Mouse (Mus musculus) MEL (cell line): ENCODE measurements around the gene 1600002K03Rik.

Experiments used
- BHLHE40 ChIP-seq: IDR thresholded peaks from 2 replicates; pipeline ENCODE4 v1.6.1; 2012; ENCODE audit warnings: low read depth, mild to moderate bottlenecking, inconsistent platforms, low read length, improper control_type of control experiment, borderline replicate concordance
- CTCF ChIP-seq, 3 experiments: IDR thresholded peaks in 2 of 3; conservative IDR thresholded peaks in 1 of 3; 2 replicates each; pipeline ENCODE4 v1.5.1; 2011 to 2012; ENCODE audit warnings: low read length in 3 of 3, low read depth in 2 of 3, mild to moderate bottlenecking in 2 of 3, improper control_type of control experiment in 1 of 3, inconsistent platforms in 1 of 3, mixed read lengths in 1 of 3, moderate library complexity in 1 of 3; ENCODE audit not compliant: control insufficient read depth in 1 of 3, insufficient read depth in 1 of 3, poor library complexity in 1 of 3, severe bottlenecking in 1 of 3
- E2F4 ChIP-seq: IDR thresholded peaks from 2 replicates; pipeline ENCODE4 v1.6.1; 2011; ENCODE audit warnings: low read depth, low read length, improper control_type of control experiment, borderline replicate concordance
- HCFC1 ChIP-seq: IDR thresholded peaks from 2 replicates; pipeline ENCODE4 v1.6.1; 2012; ENCODE audit warnings: low read depth, mild to moderate bottlenecking, inconsistent platforms, low read length, improper control_type of control experiment, moderate library complexity
- KAT2A ChIP-seq: conservative IDR thresholded peaks from 2 replicates; pipeline ENCODE4 v1.6.1; 2012; ENCODE audit warnings: low read depth, low read length, improper control_type of control experiment, inconsistent platforms
- MAX ChIP-seq: IDR thresholded peaks from 2 replicates; pipeline ENCODE4 v1.6.1; 2011; ENCODE audit warnings: low read length, improper control_type of control experiment
- MEF2A ChIP-seq: IDR thresholded peaks from 2 replicates; pipeline ENCODE4 v1.6.1; 2014; ENCODE audit warnings: low read depth, mild to moderate bottlenecking, inconsistent platforms, low read length, improper control_type of control experiment; ENCODE audit not compliant: poor library complexity, insufficient replicate concordance, severe bottlenecking; ENCODE audit errors: extremely low read depth
- POLR2A ChIP-seq, 2 experiments: IDR thresholded peaks; 2 replicates each; pipeline ENCODE4 v1.6.1; 2011 to 2012; ENCODE audit warnings: low read length in 2 of 2, mild to moderate bottlenecking in 2 of 2, control low read depth in 1 of 2, improper control_type of control experiment in 1 of 2, low read depth in 1 of 2, moderate library complexity in 1 of 2; ENCODE audit not compliant: control insufficient read depth in 1 of 2, insufficient read depth in 1 of 2, poor library complexity in 1 of 2
- TAL1 ChIP-seq: IDR thresholded peaks from 2 replicates; pipeline ENCODE4 v1.6.1; 2012; ENCODE audit warnings: mild to moderate bottlenecking, inconsistent platforms, low read length, moderate library complexity, mixed read lengths
- TCF12 ChIP-seq: IDR thresholded peaks from 2 replicates; pipeline ENCODE4 v1.6.1; 2014; ENCODE audit warnings: low read depth, mild to moderate bottlenecking, inconsistent platforms, low read length, improper control_type of control experiment, moderate library complexity
- USF1 ChIP-seq: IDR thresholded peaks from 2 replicates; pipeline ENCODE4 v1.6.1; 2014; ENCODE audit warnings: low read depth, mild to moderate bottlenecking, inconsistent platforms, low read length, improper control_type of control experiment, moderate library complexity
- ZC3H11A ChIP-seq: IDR thresholded peaks from 2 replicates; pipeline ENCODE4 v1.6.1; 2012; ENCODE audit warnings: low read depth, mild to moderate bottlenecking, inconsistent platforms, low read length, improper control_type of control experiment
- ZMIZ1 ChIP-seq: IDR thresholded peaks from 2 replicates; pipeline ENCODE4 v1.6.1; 2012; ENCODE audit warnings: low read depth, mild to moderate bottlenecking, inconsistent platforms, low read length, improper control_type of control experiment, moderate library complexity

DNA sequence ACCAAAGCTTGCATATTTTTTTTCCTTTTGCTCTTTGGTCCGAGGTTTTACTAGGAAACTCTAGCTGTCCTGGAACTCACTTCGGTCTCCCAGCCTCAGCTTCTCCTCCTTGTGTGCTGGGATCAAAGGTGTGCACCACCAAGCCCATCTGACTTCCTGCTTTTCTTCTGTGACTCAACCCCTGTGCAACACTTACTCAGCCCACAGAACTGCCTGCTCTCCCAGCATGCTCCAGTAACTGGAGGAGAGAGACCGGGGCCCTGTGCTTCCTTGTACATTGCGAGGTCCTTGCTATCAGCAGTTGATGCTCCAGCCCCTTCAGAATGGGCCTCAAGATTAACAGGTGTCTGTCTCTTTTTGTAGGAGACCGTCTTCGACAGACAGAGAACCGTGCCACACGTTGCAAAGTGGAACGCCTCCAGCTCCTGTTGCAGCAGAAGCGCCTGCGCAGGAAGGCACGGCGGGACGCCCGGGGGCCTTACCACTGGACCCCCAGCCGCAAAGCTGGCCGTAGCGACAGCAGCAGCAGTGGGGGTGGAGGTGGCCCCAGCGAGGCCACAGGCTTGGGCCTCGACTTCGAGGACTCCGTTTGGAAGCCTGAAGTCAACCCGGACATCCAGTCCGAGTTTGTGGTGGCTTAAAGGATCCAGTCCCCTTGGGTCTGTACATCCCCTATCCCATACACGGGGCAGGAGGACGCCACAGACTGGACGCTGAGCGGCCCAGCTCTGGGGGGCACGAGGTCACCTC lies 16.6 kb upstream of the 1600002K03Rik start:
- TF ChIP-seq TCF12 (no peak; the same call in 1 of the 2 replicates), TAL1 (no peak), ZMIZ1 (no peak), KAT2A (no peak), CTCF (IDR thresholded peaks at IDR 0.05 in 2 of 3, conservative IDR thresholded peaks at IDR 0.05 in 1 of 3; ENCODE audit: control insufficient read depth in 1 of 3, insufficient read depth in 1 of 3, low read depth in 2 of 3, low read length in 3 of 3, poor library complexity in 1 of 3, severe bottlenecking in 1 of 3) (no peak), BHLHE40 (no peak), MEF2A (no peak), POLR2A (IDR thresholded peaks at IDR 0.05; ENCODE audit: control insufficient read depth in 1 of 2, insufficient read depth in 1 of 2, low read depth in 1 of 2, low read length in 2 of 2, poor library complexity in 1 of 2) (no peak), MAX (no peak), HCFC1 (no peak), E2F4 (no peak), ZC3H11A (no peak), USF1 (no peak)
